Mouse (Mus musculus): Measurements from ENCODE around the gene AI661453.

Gene AI661453

GRCm38 (mm10) chr17:47441296-47442051 is 5.1 kb downstream of the AI661453 start:
- no peak for DNase-seq

GRCm38 (mm10) chr17:47442271-47442670 is 5.9 kb downstream of the AI661453 start:
- DNase-seq, result no peak

- DNase-seq, result no peak
These were observed 7.7 kb downstream of the AI661453 start for GRCm38 (mm10) chr17:47444113-47444512.

GRCm38 (mm10) chr17:47445518-47445917 is 9.1 kb downstream of the AI661453 start:
- DNase-seq, result no peak

DNA sequence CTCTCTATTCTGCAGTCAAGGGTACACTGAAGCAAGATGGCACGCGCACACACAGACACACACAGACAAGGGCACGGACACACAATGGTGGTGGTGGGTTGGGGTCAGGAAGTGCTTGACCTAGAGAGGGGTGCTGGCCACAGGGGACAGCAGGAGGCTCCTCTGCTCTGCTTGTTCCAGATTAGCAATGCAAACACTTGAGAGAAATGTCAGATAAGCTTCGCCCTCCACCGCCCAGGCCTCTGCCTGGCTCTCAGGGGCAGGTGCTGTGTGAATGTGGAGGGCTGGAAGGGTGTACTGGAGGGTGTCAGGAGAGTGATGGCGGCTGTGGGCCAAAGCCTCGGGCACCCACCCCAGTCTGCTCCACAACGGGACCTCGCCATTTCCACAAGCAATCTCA is 9.6 kb downstream of the AI661453 start:
- no peak for DNase-seq

DNA sequence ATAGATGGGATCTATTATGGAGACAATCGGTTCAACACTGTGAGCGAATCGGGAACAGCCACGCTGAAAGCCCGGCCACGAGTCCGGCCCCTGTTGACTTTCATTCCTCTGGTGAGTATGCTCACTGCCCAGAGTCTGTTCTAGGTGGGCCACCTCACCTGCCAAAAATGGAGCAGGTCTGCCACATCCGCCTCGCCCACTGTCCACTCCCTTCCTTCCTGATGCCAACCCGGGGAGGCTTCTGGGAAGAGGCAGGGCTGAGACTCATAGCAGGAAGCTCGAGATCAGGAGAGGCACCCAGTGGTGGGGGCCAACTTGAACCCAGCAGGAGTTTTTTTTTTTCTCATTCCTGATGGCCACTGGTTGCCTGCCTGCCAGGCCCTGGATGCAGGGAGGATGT is 10.1 kb downstream of the AI661453 start:
- DNase-seq, result no peak

- DNase-seq, result no peak
These were observed 12.3 kb downstream of the AI661453 start for GRCm38 (mm10) chr17:47448523-47449372.

- no peak for DNase-seq
These were observed 13.0 kb downstream of the AI661453 start for GRCm38 (mm10) chr17:47449432-47449831.

GRCm38 (mm10) chr17:47450239-47450638 is 13.8 kb downstream of the AI661453 start:
- DNase-seq, result no peak

GRCm38 (mm10) chr17:47450880-47451565 is 14.6 kb downstream of the AI661453 start:
- DNase-seq, result no peak

- DNase-seq, result no peak
These were observed 16.5 kb downstream of the AI661453 start for GRCm38 (mm10) chr17:47452886-47453285.

DNA sequence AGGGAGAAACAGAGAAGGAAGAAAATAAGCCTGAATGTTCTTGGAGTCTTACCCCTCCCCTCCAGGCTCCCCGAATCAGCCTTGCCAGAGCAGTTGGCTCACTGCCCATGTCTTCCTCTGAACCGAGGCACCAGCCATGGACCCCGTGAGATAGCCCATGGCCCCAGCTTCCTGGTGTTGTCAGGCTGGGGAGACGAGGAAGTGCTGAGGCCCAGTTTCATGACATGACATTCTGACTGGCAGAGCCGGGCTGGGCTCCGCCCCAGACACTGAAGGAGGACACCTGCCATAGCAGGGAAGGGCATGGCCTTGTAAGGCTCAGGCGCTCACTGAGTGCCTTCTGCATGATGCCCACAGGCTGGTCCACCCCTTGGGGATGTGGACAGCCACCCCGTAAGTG is 18.3 kb downstream of the AI661453 start:
- no peak for DNase-seq

GRCm38 (mm10) chr17:47458310-47458709 is 21.9 kb downstream of the AI661453 start:
- no peak for DNase-seq

- DNase-seq, result no peak
These were observed 22.5 kb downstream of the AI661453 start for GRCm38 (mm10) chr17:47458936-47459335.

- DNase-seq, result no peak
These were observed 23.0 kb downstream of the AI661453 start for GRCm38 (mm10) chr17:47459341-47459919.

- DNase-seq, result no peak
These were observed 25.3 kb downstream of the AI661453 start for GRCm38 (mm10) chr17:47461688-47462087.

GRCm38 (mm10) chr17:47462209-47462608 is 25.8 kb downstream of the AI661453 start:
- no peak for DNase-seq

DNA sequence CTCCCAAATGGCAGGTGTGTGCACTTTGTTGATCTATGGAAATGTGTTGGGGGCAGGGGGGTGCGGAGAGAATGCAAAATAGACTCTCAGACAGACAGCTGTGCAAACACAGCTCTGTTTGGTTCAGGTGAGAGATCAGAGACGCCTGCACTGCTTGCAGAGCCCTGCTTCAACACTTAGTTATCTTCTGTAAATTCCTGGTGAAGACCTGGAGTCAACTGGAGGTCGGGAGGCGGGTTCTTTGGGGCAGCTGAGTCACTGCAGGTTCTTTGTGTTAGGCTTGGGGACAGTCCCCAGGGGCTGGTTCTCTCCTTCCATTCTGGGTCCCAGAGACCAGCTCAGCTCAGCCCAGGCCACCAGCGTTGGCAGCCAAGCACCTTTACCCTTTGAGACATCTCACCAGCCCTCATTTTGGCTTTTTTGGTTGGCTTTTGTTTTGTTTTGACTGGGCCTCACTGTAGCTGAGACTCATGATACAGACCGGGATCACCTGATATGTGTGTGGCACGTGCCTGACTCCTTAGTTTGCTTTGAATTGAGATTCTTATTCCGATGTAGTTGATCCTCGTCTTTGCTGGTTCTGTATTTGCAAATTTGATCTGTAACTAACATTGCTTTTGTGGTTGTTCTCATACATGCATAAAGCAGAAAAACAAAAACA is 26.4 kb downstream of the AI661453 start:
- DNase-seq, result no peak

DNA sequence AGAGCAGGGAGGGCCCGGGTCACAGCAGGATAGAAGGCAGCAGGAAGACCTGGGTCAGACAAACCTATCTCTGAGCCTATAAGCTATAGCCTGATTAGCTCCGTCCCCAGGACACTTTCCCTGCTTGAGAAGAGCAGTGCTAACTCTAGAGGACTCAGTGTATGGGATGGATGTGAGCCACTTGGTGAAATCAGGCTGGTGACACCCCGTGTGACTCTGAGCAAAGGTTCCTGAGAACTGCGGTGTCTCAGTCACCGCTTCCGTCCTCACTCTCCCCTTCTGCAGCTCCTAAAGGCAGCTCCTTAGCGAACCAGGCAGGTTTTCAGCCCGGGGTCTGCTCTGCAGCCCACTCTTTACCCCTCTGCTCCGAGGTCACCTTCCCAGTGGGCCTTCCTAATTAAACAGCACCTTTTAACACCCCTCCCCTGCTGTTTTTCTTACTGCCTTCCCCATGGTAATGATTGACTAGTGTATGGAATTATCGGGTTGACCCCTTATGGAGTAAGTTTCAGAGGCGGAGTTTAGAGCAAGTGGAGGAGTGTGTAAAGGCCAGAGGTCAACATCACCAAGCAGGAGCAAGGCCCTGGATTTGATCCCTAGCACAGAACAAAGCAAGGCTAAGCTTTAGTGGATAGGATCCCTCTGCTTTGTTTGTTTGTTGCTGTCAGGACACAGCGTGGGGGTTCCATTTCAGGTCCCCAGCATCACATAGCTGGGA is 28.0 kb downstream of the AI661453 start:
- DNase-seq, result no peak

DNA sequence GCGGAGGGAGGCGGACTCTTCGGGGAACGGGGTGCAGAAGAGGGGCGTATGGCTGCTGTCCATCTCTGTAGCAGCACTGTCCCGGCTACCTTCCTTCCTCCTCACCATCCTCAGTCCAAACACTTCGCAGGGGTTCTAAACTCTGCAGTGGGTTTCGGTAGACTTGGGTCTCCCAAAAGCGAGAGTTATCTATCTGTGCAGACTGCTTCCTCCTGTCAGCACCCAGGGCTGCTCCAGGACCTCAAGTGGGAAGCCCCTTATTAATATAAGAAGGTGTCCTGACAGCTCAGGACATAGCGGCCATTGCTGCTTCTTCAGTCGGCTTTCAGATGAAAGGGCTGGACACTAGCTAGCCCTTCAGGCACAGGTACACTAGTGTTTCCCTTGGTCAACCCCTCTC is 28.6 kb downstream of the AI661453 start:
- DNase-seq, result no peak

DNA sequence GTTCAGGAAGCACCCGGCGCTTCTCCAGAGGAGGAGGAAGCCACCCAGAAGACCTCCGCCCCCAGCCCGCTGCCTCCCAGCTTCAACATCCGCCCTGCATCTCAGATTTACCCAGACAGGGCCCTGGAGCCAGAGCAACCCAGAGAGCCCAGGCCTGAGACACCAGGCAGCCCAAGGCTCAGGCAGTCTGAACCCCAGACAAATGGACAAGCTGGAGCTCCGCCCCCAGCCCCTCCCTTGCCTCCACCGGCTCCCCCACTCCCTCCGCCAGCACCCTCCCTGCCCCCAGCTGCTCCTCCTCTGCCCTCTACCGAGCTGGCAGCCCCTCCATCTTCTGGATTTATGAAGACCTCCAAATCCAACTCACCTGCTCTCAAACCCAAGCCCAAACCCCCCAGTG is 29.9 kb downstream of the AI661453 start:
- peak; percentile 26 for DNase-seq

DNA sequence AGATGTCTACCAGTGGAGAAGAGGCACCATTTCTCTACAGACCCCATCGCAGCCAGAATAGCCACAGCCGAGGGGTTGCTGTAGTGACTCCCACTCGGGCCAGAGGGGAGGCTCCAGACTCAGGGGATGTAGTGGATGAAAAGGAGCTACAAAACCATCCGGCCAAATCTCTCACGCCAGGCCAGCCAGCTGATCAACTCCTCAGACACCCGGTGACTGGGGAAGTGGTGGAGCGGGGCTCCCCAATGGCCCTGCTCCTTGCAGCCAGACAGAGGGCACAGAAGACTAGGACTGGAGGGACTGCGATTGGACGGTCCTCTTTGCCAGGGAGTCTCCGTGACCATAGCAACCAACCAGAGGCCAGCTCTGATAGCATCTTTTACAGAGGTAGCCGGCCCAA is 31.2 kb downstream of the AI661453 start:
- peak; percentile 22 for DNase-seq
